Mouse (Mus musculus): ENCODE measurements around the gene Apob. TPM values are rescaled to one million over a fixed set of nuclear protein-coding genes. Genes with fewer than 3 reads are reported as not detected.
A peak's percentile ranks its signal among the peaks of the same experiment; 100 is the strongest.
"Not testable (repeated sequence)": the region's sequence is repeated elsewhere in the genome, so short reads cannot be mapped to it uniquely, and the experiment has no call there.

Apob gene
- under 1 TPM; 0.04 to 0.11 TPM for total RNA-seq (2021)
- long read RNA-seq, experiment 1: 0 reads
- long read RNA-seq, experiment 2: 0 reads

- intact Hi-C loops (cut with DNase I): loop anchor here (1.0 to 5.0 kb wide), 2 partner anchors 107 to 190 kb away; no protein-coding TSS in a partner anchor
- no peak for DNase-seq (ENCODE audit: low spot score in 2 of 2)
These were observed at the start of gene Apob for GRCm38 (mm10) chr12:7977466-7978189. Gene Apob, plus strand, starts transcription at chr12:7977648.

- intact Hi-C loops (cut with DNase I): no loop called here
- no peak for DNase-seq (ENCODE audit: low spot score in 2 of 2)
These were observed 45.0 kb upstream of the Apob start for GRCm38 (mm10) chr12:7932405-7932920.

DNA sequence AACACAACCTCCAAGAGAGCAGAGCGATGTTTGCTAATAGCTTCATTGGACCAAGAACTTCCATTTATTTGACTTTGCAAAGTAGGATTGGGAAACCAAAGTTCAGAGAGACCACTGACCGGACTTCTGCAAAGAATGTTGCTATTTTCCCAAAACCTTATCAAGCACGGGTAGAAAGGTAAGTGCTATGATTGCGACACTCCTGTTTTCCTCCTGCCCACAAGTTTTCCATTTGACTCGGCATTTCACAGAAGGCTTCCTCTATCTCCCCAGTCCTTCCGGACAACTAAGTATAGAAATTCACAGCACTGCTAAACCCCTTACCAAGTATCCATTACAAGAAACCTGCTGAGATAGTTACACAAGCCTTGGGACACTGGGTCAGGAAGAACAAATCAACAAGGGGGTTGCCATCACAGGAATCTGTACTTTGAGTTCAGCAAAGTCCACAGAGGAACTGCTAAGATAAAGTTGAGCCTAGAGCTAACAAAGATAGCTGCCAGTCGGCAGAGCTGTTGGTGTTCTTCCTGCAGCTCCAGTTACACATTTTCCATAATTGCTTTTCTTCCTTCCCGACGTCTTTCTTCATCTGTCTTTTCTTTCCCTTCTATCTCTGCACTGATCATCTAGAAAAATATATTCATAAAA is 27.2 kb upstream of the Apob start:
- intact Hi-C loops (cut with DNase I): no loop called here
- DNase-seq (ENCODE audit: low spot score in 2 of 2): no peak

DNA sequence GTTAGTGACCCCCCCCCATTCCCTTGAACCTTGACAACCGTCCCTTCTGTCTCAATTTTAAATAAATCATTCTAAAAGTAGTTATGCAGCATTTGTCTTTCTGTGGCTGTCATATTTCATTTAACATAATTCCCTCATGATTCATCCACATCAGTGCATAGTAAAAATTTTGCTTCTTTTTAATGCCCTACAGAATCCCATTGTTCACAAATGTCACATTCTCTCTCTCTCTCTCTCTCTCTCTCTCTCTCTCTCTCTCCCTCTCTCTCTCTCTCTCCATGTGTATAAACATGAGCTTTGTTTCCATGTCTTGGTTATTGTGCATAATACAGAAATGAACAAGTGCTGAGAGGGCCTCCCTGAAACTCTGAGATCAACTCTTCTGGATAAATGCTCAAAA is 18.6 kb upstream of the Apob start:
- DNase-seq (ENCODE audit: low spot score in 2 of 2): no peak
- intact Hi-C loops (cut with DNase I): no loop called here

GRCm38 (mm10) chr12:7959310-7959918 is 18.0 kb upstream of the Apob start:
- DNase-seq (ENCODE audit: low spot score in 2 of 2): no peak

GRCm38 (mm10) chr12:7962314-7962927 is 15.0 kb upstream of the Apob start:
- intact Hi-C loops (cut with DNase I): no loop called here

More at GRCm38 (mm10) chr12:7959310-7959918, 18.0 kb upstream of the Apob start:
- intact Hi-C loops (cut with DNase I): no loop called here

DNA sequence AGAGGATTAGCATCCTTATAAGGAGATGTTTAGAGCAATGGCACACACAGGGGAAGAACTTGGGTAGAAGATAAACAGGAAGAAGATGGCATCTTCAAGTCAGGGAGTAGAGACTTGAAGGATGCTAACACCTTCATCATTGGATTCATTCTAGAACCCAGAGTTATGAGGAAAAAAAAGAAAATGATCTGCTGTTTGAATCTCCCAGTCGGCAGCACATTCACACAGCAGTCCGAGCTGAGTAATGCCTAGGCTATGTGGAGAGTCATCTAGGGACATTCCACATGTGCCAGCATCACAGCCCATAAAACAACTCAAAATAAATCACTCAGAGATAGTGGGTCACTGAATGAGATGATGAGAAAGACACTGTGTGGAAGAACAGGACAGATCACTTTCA is 10.2 kb upstream of the Apob start:
- no peak for DNase-seq (ENCODE audit: low spot score in 2 of 2)
- intact Hi-C loops (cut with DNase I): no loop called here

More at GRCm38 (mm10) chr12:7962314-7962927, 15.0 kb upstream of the Apob start:
- DNase-seq (ENCODE audit: low spot score in 2 of 2): no peak

DNA sequence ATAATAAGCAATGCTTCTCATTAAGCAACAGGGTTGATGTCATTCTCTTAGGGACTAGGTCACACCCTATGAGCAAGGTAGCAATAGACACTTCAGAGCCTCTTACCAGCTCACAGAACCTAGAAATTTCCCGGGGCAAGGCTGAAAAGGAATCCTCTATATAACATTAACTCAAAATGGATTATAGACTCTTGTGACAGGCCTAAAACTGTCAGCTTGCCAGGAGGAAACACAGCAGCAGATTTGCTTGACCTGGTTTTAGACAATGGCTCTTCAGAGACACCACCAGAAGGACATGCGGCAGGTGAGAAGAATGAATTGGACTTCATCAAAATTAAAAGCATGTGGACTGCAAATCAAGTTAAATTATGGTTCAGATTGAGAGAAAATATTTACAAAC is 7.1 kb upstream of the Apob start:
- no peak for DNase-seq (ENCODE audit: low spot score in 2 of 2)
- intact Hi-C loops (cut with DNase I): no loop called here

- intact Hi-C loops (cut with DNase I): no loop called here
- no peak for DNase-seq (ENCODE audit: low spot score in 2 of 2)
These were observed 6.6 kb upstream of the Apob start for GRCm38 (mm10) chr12:7970817-7971216.

DNA sequence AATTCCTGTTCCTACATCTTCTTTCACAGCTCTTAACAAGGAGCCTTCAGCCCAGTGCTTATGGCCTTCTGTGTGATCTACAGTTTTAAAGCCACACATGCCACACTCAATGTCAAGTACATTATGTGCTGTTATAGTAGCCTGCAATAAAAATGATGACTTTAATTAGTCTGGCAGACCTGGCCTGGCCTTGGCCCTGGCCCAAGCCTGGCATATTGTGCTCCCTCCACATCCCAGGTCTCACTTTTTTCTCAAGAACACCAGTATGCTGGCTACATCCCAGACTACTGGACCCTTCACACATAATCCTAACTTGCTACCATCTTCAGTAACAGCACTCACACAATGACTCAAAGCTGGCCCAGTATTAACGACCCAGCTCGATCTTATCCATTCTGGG is 5.7 kb upstream of the Apob start:
- intact Hi-C loops (cut with DNase I): no loop called here
- no peak for DNase-seq (ENCODE audit: low spot score in 2 of 2)

GRCm38 (mm10) chr12:7973773-7974322 is 3.6 kb upstream of the Apob start:
- intact Hi-C loops (cut with DNase I): no loop called here
- no peak for DNase-seq (ENCODE audit: low spot score in 2 of 2)

DNA sequence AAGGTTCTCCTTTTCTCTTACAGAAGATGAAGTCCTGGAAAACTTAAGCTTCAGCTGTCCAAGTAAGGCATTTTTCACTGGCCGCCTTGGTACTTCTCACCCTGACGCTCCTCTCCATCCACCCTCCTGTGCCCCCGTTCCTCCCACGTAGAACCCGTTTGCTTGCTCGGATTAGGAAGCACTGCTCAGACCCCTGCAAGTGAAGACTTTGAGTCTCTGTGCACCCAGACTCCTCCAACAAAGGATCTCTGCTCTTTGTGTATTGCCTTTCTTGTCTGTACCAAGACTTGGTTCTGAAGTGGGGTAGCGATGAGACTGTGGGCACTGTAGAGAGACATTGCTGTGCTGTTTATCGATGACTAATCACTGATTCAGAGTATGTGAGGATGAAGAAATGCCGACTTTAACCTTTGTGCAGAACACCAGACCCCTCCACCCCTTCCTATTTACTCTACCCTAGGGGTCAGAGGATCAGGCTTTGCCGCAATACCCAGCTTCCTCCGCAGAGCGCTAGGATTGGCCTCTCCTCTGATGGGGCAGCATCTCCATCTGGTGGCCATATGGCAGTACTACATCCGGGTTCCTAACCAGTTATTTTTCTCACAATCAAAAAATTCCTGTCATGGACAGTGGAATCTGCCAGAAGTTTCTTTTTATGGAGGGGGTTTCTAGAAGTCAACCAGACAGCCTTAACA is 889 bp downstream of the Apob start:
- intact Hi-C loops (cut with DNase I): loop anchor here (1.0 to 5.0 kb wide), 2 partner anchors 108 to 191 kb away; no protein-coding TSS in a partner anchor
- DNase-seq (ENCODE audit: low spot score in 2 of 2): peak; percentile 55 to 83

- intact Hi-C loops (cut with DNase I): no loop called here
- no peak for DNase-seq (ENCODE audit: low spot score in 2 of 2)
These were observed 7.0 kb downstream of the Apob start for GRCm38 (mm10) chr12:7984411-7984810.

- peak in 1 of 2 experiments; percentile 41 for DNase-seq (ENCODE audit: low spot score in 2 of 2)
- intact Hi-C loops (cut with DNase I): loop anchor here (5.0 kb wide), 1 partner anchor 316 kb away; no protein-coding TSS in a partner anchor
These were observed 13.4 kb downstream of the Apob start for GRCm38 (mm10) chr12:7990804-7991203.

DNA sequence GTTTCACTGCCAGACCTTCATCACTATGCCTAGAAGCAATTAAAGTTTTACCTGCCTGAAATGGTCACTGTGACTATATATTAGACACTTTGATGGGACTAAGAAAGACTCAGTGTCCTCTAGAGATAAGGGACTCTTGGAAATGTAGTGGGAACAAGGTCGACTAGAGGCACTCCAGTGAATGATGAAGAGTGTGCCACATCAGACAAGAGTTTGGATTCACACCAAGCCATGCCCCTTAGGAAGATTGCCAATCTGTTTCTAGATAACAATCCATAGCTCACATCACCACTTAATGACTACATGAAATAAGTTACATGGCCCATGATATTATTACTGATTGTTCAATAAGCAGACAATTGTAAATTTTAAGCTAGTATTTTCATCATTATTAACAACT is 14.1 kb downstream of the Apob start:
- no peak for DNase-seq (ENCODE audit: low spot score in 2 of 2)
- intact Hi-C loops (cut with DNase I): loop anchor here (5.0 kb wide), 1 partner anchor 316 kb away; no protein-coding TSS in a partner anchor

- intact Hi-C loops (cut with DNase I): no loop called here
- no peak for DNase-seq (ENCODE audit: low spot score in 2 of 2)
These were observed 43.5 kb downstream of the Apob start for GRCm38 (mm10) chr12:8020931-8021330.

DNA sequence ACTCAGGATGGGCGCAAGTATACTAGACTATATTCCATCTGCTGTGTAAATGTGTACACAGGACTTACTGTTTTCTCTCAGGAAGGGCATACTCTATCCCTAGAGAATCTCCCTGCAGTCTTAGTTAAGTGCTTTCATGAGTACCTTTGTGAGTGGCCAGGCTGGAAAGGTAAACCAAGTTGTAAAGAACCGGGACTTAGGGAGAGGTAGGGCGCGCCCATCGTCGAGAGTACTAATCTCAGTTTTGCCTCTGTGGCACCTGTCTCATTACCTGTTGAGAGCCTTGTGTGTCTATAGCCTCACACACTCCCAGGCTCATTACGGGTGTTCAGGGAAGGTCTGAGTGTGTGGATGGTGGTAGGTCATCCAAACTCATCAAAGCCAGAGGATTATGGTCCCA is 52.1 kb downstream of the Apob start:
- intact Hi-C loops (cut with DNase I): no loop called here
- no peak for DNase-seq (ENCODE audit: low spot score in 2 of 2)

DNA sequence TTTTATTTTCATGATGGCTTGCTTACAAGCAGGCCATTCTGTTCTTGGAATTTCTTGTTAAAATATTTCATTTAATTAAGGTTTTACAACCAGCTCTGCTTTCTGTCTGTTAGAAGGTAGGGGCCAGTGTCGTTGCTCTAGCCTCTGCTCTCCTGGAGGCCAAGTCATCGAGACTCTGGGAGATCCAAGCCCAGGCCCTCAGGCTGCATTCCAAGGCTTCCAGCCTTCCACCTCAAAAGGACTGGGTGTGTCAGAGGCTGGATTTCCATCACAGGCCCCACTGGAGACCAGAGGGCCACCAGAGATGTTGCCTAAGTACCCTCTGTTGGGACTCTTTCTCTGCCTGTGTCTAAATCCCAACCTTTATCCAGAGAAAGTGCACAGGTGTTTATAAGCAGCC is 52.6 kb downstream of the Apob start:
- intact Hi-C loops (cut with DNase I): no loop called here
- DNase-seq (ENCODE audit: low spot score in 2 of 2): no peak

- DNase-seq (ENCODE audit: low spot score in 2 of 2); intact Hi-C loops (cut with DNase I): not testable (repeated sequence)
These were observed 53.7 kb downstream of the Apob start for GRCm38 (mm10) chr12:8031169-8031568.

Data from left cerebral cortex, postnatal 14 days (tissue).